Mouse (Mus musculus) ES-E14 (cell line): ENCODE results near the gene Ucp3.

ENCODE experiments used
- CHD2 ChIP-seq: IDR thresholded peaks from 2 replicates; pipeline ENCODE4 v1.6.1; 2014; ENCODE audit warnings: mild to moderate bottlenecking, low read depth, low read length, inconsistent platforms
- HCFC1 ChIP-seq: IDR thresholded peaks from 2 replicates; pipeline ENCODE4 v1.6.1; 2012; ENCODE audit warnings: low read length, inconsistent platforms, borderline replicate concordance; ENCODE audit not compliant: insufficient read depth
- MAFK ChIP-seq: IDR thresholded peaks from 2 replicates; pipeline ENCODE4 v1.6.1; 2014; ENCODE audit warnings: mild to moderate bottlenecking, low read depth, low read length, inconsistent platforms; ENCODE audit not compliant: insufficient read depth
- ZC3H11A ChIP-seq: IDR thresholded peaks from 2 replicates; pipeline ENCODE4 v1.6.1; 2012; ENCODE audit warnings: low read depth, mild to moderate bottlenecking, inconsistent platforms, low read length, borderline replicate concordance
- ZNF384 ChIP-seq: IDR thresholded peaks from 2 replicates; pipeline ENCODE4 v1.6.1; 2012; ENCODE audit warnings: low read depth, low read length, inconsistent platforms

- TF ChIP-seq MAFK (no peak), HCFC1 (no peak), ZNF384 (no peak), CHD2 (no peak), ZC3H11A (no peak)
Measured at GRCm38 (mm10) chr7:100459862-100460261, 12.9 kb upstream of the Ucp3 start.
